Mouse (Mus musculus): ENCODE measurements around the gene Stra6.
A peak's percentile ranks its signal among the peaks of the same experiment; 100 is the strongest.

Gene Stra6

GRCm38 (mm10) chr9:58063531-58063930 is at the start of gene Stra6:
Stra6 (plus strand) TSS chr9:58063788.
- no peak for DNase-seq (ENCODE audit: low spot score)

DNA sequence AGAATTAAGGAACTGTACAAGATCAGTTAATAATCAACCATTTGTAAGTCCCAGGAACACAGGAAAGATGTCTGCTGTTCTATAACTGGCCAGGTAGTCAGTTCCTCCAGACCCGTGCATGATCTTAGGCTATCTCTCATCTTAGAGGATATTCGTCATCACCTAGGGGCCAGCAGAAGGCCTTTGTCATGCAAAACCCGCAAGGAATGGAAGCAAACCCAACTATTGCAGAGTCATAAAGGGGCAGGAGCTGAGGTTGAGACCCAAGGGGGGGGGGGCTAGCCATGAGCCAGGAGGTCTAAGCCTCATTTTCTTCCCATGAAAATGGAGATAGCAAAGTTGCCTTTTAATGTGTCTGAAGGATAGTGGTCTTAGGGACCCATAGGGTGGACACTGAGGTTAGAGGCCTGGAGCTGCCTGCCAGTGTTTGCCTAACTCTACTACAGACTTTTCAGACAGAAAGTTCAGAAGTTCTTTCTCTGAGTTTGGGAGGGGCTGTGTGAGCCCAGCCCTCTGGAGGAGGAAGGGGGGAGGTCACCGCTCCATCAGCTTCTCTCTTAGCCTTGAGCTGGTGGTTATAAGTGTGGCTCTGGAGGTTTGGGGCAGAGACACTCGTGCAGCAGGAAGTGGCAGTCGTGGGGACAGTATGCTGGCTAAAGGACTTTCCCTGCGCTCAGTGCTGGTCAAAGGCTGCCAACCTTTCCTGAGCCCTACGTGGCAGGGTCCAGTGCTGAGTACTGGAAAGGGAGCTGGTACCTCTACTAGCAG is 49.0 kb upstream of the Stra6 start:
- DNase-seq (ENCODE audit: low spot score), result no peak

GRCm38 (mm10) chr9:58015856-58016255 is 47.7 kb upstream of the Stra6 start:
- DNase-seq (ENCODE audit: low spot score), result no peak

- no peak for DNase-seq (ENCODE audit: low spot score)
These were observed 46.6 kb upstream of the Stra6 start for GRCm38 (mm10) chr9:58016962-58017361.

- DNase-seq (ENCODE audit: low spot score), result no peak
These were observed 45.2 kb upstream of the Stra6 start for GRCm38 (mm10) chr9:58018385-58018784.

GRCm38 (mm10) chr9:58025995-58026394 is 37.6 kb upstream of the Stra6 start:
- DNase-seq (ENCODE audit: low spot score), result no peak

DNA sequence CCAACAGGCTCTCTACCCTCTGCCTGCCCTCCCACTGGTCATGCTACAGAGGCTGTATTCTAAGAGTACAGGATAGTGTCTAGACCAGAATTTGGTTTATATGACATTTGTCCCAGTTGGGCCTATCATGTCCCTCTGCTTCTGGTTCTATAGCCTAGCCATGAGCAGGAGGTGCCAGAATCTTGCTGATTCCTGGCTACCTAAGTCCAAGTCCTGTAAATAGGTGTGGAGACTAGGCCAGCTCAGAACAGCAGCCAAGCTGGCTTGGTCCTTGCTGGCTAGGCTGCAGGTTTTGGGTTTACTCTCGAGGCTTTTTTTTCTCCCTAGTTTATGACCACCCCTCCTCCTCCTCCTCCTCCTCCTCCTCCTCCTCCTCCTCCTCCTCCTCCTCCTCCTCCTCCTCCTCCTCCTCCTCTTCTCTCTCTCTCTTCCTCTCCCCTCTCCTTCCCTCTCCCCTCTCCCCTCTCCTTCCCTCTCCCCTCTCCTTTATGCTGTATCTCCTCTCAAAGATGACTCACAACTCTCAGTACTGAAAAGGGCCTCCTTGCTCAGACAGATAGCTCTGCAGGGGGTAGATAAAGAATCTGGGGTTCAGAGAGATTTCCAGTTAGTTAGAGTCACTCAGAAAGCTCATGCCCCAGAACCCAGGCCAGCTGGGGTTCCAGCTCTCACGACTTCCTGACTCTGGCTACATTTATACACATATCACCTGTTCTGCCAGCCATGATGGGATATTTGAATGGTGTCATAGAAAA is 36.0 kb upstream of the Stra6 start:
- no peak for DNase-seq (ENCODE audit: low spot score)

DNA sequence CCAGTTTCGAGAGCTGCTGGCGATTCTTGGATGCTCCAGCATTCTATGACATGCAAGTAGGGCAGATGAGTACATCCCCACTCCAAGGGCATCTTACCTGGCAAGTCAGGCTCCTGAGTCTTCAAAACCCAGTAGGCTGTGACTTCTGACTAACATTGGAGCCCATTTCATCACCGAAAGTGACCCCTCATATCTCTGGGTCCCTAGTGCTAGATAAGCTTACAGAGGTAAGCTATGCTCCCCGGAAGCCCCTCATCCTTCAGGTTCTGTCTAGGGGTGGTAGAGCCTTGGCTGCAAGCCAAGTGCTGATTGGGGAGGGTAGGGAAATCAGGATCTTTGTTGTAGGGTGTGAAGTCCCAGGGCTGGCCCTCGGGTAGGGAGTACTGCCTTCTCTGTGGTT is 34.7 kb upstream of the Stra6 start:
- no peak for DNase-seq (ENCODE audit: low spot score)

GRCm38 (mm10) chr9:58029635-58030034 is 34.0 kb upstream of the Stra6 start:
- no peak for DNase-seq (ENCODE audit: low spot score)

DNA sequence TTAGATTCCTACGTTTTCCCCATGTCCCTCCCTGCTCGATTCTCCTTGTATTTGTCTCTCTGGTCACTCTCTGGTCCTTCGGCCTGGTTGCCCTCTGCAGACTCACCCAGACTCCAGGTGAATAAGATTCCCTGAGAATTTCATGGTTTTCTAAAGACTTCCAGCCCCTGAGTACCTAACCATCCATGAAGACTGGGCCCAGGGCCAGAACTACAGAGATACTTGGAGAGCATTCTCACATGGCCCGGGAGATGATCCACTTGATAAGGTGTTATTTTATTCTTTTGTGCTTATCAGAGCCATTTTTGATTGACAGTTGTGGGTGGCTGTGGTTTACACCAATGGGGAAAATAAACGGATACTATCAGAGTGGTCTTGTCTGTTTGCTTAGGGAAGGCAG is 31.7 kb upstream of the Stra6 start:
- DNase-seq (ENCODE audit: low spot score), result no peak

- DNase-seq (ENCODE audit: low spot score), result no peak
These were observed 28.1 kb upstream of the Stra6 start for GRCm38 (mm10) chr9:58035519-58035918.

- DNase-seq (ENCODE audit: low spot score), result no peak
These were observed 27.5 kb upstream of the Stra6 start for GRCm38 (mm10) chr9:58035951-58036698.

GRCm38 (mm10) chr9:58036961-58037360 is 26.6 kb upstream of the Stra6 start:
- no peak for DNase-seq (ENCODE audit: low spot score)

- DNase-seq (ENCODE audit: low spot score), result peak; percentile 61
These were observed 25.0 kb upstream of the Stra6 start for GRCm38 (mm10) chr9:58038500-58039168.

- no peak for DNase-seq (ENCODE audit: low spot score)
These were observed 22.6 kb upstream of the Stra6 start for GRCm38 (mm10) chr9:58040977-58041376.

GRCm38 (mm10) chr9:58042391-58042790 is 21.2 kb upstream of the Stra6 start:
- DNase-seq (ENCODE audit: low spot score), result no peak

GRCm38 (mm10) chr9:58043496-58044017 is 20.0 kb upstream of the Stra6 start:
- DNase-seq (ENCODE audit: low spot score), result no peak

- no peak for DNase-seq (ENCODE audit: low spot score)
These were observed 18.8 kb upstream of the Stra6 start for GRCm38 (mm10) chr9:58044828-58045227.

- no peak for DNase-seq (ENCODE audit: low spot score)
These were observed 17.9 kb upstream of the Stra6 start for GRCm38 (mm10) chr9:58045646-58046045.

DNA sequence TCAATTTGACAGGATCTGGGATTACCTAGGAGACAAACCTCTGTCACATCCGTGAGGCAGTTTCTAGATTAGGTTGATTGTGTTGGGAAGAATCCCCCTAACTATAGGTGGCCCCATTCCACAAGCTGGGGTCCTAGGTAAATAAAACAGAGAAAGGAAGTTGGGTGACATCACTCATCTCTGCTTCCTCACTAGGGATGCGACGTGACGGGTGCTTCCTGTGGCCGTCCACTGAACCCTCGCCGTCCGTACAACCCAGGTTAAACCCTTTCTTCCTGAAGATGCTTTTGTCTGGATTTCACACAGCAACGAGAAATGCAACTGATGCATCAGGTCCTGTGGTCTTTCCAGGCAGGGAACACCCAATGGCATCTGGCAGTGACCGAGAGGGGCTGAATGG is 16.5 kb upstream of the Stra6 start:
- no peak for DNase-seq (ENCODE audit: low spot score)

DNA sequence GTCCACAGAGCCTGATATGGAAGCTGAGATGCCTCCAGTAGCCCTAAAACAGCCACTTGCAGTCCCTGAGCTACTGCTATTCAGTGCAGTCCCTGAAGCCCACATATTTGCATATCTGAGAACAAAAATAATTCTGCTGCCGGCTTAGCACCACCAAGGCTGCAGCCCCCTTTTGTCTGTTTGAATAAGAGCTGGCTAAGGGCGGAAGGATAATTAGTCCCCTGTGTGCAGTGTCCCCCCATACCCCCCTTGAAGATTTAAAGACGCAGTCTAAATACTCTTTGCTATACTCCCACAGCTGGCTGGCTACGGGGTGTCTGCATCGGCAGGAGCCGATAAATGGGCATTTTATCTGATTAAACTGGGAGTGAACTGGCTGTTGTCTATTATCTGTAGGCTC is 15.0 kb upstream of the Stra6 start:
- DNase-seq (ENCODE audit: low spot score), result no peak

DNA sequence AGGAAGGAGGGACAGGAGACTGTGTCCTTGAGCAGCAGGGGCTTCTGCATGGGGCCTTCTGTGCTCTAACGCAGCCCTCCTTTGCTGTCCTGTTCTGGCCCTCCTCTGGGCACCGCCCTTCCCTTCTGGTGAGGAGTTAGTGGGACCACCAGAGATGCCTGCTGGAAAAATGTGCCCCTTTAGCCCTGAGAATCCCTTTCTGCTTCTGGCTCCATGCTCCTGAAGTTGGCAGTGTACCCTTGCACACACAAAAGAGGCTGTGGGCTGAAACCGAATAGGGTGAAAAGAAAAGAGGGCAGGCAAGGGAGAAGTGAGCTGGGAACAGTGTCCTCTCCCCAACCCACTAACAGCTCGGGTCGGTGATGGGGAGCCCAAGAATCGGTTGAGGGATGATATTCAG is 14.4 kb upstream of the Stra6 start:
- DNase-seq (ENCODE audit: low spot score), result no peak

All from ovary, postnatal 14 days (tissue).